Mouse (Mus musculus): ENCODE measurements around the gene Smarcd2.
"Not testable (repeated sequence)": the region's sequence is repeated elsewhere in the genome, so short reads cannot be mapped to it uniquely, and the experiment has no call there.

Gene Smarcd2

DNA sequence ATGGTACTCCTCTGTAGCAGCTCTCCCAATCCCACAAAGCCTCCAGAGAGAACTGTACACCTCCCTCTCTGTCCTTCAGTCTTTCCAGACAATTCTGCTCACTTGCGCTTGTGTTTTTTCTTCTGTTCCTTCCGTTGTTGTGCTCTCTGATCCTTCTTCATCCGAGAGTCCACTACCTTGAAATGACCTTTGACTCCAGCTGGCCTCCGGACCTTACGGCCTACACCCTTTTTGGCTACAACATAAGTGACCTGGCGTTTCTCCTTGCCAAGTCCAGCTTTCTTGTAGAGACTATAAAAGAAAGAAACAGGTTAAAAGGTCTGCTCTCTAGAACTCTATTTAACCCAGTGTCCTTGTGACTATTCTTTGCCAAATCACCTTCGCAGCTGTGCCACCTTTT, 23.4 kb downstream of the Smarcd2 start:
- DNase-seq (ENCODE audit: low spot score in 2 of 2): no peak

DNA sequence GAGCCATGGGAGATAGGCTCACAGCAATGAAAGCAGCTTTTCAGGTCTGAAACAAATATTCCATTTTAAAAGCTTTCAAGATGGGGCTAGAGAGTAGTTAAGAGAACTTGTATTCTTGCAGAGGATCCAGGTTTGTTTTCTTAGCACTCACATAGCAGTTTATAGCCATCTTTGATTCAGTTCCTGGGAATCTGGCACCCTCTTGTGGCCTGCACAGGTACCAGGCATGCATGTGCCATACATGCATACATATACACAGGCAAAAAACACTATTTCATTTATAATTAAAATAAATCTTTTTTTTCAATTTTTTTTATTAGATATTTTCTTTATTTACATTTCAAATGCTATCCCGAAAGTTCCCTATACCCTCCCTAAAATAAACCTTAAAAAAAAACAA, 25.9 kb downstream of the Smarcd2 start:
- DNase-seq (ENCODE audit: low spot score in 2 of 2): no peak

DNA sequence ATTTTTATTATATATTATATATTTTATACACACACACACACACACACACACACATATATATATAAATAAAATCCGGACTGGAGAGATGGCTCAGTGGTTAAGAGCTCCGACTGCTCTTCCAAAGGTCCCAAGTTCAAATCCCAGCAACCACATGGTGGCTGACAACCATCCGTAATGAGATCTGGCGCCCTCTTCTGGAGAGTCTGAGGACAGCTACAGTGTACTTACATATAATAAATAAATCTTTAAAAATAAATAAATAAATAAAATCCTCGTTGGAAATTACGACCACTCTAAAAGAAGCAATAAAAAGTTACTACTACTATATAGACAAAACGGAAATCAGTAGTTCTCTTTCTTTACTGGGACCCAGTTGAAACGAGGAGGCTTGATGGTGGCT, 38.8 kb downstream of the Smarcd2 start:
- DNase-seq (ENCODE audit: low spot score in 2 of 2): not testable (repeated sequence)

DNA sequence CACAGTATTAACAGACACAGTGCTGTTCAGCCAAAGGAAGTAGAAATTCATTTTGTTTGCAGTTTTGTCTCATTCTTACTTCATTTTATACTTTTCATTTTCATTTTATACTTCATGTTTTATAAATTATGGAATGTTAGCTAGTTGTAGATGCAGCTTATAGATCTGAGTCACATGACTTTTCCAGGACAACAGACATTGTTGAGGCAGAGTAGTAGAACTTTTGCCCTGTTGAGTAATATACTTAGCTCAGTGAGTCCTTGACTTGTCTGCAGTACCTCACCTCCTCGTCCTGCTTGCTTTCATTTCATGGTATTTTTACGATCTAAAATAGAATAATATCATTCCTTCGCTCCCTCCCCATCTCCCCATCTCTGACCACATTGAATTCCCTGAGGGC, 52.2 kb downstream of the Smarcd2 start:
- DNase-seq (ENCODE audit: low spot score in 2 of 2): no peak

DNA sequence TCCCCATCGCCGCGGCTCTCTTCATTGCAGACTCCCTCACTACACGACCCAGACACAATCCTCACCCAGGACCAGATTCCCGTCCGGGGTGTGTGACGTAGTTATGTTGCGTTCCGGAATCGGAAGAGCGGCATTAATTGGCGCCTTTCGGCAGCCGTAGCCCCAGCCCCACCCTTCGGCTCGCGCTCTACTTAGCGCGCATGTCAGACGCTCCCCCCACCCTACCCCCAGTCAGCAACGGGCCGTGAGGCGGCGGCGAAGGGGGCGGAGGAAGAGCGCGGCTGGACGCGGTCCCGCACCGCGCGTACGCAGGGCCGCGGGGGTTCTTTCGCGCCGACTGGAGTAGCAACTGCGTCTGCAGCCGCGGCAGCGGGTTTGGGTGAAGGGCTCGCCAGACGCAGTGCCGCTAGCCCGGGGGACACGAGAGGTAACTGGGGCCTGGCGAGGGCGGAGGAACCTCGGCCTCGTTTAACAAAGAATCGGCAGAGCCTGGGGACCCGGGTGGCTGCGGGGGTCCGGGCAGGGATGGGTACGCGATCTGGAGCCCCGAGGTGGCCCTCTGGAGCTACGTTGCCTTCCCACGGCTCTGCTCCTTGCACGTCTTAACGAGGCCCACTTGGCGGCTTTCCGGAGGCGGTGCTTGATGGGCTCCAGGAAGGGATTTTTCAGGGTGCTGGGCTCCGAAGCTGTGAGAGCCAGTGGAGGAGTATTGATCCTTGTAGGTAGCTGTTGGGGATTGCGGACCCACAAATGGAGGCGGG, 55.9 kb downstream of the Smarcd2 start, which contains the start of gene Ddx42:
Ddx42 (plus strand) TSS at position 197 of the 761 bp plus-strand sequence.
- DNase-seq (ENCODE audit: low spot score in 2 of 2): peak; percentile 81 to 90

DNA sequence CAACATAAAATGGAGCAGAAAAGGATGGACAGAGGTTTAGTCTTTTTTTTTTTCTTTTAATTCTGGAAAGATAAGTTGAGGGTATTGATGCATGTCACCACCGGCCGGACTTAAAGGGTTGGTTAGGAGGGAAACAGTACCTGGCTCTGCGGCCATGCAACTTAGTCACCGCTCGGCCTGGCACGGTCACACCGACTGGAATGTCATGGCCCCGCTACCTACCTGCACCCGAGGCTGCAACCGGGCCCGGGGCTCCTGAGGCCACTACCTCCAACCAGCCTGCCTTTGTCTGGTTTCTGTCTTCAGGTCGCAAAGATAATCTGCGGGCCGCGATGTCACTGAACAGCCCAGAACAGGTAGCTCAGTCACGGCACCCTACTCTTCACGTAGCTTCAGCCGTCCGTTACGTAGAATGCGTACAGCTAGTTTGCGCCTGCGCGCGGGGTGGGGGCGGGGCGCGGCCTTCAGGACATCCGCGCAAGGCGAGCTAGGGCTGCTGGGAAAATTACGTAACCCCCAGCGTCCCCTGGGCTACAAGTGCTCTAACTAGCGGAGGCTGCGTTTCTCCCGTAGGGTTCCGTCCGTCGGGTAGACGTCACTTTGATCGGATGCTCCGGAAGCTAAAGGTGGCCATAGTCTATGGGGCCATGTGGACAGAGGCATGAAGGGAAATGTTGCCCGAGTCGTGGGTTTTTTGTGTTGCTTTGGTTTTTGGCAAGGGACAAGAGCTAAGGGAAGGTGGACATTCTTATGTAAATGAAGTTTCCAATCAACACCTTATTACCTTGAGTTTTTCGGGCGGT, 56.6 kb downstream of the Smarcd2 start, which contains the start of gene Ccdc47:
Ccdc47 (minus strand) TSS at position 418 of the 803 bp plus-strand sequence.
- peak; percentile 87 to 95 for DNase-seq (ENCODE audit: low spot score in 2 of 2)

DNA sequence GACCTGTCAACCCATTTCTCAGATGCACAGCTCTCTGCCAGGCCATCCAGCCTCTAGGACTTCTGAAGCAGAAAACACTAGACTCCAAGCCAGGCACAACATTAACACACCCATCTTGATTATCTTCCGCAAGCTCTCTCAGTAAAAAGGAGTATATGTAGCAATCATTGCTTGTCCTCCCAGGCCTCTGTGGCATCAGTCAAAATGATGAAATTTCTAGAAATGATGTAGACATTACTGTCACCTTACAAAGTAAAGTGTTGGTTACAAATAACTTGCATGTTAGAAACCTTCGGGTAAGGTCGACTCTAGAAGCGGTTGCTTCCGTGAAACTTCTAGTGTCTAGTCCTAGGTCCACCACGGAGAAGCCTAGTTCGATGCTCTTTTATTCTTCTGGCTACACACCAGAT, 57.3 kb downstream of the Smarcd2 start:
- DNase-seq (ENCODE audit: low spot score in 2 of 2): no peak

DNA sequence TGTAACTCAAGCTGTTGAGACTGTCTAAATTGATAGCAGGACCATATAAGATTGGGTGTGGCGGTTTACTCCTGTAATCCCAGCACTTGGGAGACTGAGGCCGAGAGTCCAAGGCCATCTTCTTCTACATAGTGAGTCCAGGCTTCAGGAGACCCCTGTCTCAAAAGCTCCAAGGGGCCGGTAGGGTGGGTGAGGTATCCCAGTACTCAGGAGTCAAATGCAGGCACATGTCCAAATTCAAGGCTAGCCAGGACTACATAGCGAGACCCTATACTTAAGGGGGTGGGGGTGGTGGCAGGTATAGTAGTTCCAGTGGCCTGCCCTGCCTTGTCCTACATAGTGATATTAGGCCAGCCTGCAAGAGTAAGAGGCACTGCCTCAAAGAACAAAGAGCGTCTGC, 57.9 kb downstream of the Smarcd2 start:
- DNase-seq (ENCODE audit: low spot score in 2 of 2): no peak

Data from urinary bladder, postnatal 36 days (tissue).